Mouse (Mus musculus) erythroblast, adult 5-6 weeks (primary cell): ENCODE results near the gene Ptgir. TPM values are rescaled to one million over a fixed set of nuclear protein-coding genes. Genes with fewer than 3 reads are reported as not detected.
"Not testable (repeated sequence)": the region's sequence is repeated elsewhere in the genome, so short reads cannot be mapped to it uniquely, and the experiment has no call there.

Experiments used
- ATAC-seq: replicated peaks from 2 replicates; pipeline ENCODE4 v1.8.0; 2016; ENCODE audit warnings: moderate number of reproducible peaks, mild to moderate bottlenecking, moderate TSS enrichment, inconsistent platforms; ENCODE audit not compliant: poor library complexity, low FRiP score, severe bottlenecking
- total RNA-seq, 2 experiments: library from RNA; stranded (forward) in 1 of 2; stranded (reverse) in 1 of 2; fragments of 150-400 nt in 1 of 2; fragments of 200-764, 138-1000 nt in 1 of 2; gene quantifications; 2 replicates each; pipeline versions ENCODE4 v1.2.3 to v1.2.4; 2015 to 2017; ENCODE audit warnings: low replicate concordance in 2 of 2

The Ptgir gene
- total RNA-seq, 2 experiments from 2014 or later, result 1.8 to 6.7 TPM

- ATAC-seq, result peak; percentile 88
Measured at GRCm38 (mm10) chr7:16931968-16932627, 25.8 kb downstream of the Ptgir start.

- no peak for ATAC-seq
Measured at GRCm38 (mm10) chr7:16932704-16933577, 26.7 kb downstream of the Ptgir start.

- no peak; the same call in 1 of the 2 replicates for ATAC-seq
Measured at GRCm38 (mm10) chr7:16937312-16937711, 31.0 kb downstream of the Ptgir start.

GRCm38 (mm10) chr7:16938117-16938791 lies 32.0 kb downstream of the Ptgir start:
- no peak for ATAC-seq

GRCm38 (mm10) chr7:16940292-16940691 lies 34.0 kb downstream of the Ptgir start:
- no peak for ATAC-seq

- ATAC-seq, result no peak
Measured at GRCm38 (mm10) chr7:16942861-16943260, 36.6 kb downstream of the Ptgir start.

- ATAC-seq, result no peak
Measured at GRCm38 (mm10) chr7:16944061-16944807, 37.9 kb downstream of the Ptgir start, which contains the start of gene Pnmal2. Gene Pnmal2, plus strand, starts transcription at chr7:16944682.

- no peak for ATAC-seq
Measured at GRCm38 (mm10) chr7:16944808-16945315, 38.6 kb downstream of the Ptgir start.

GRCm38 (mm10) chr7:16945419-16945818 lies 39.1 kb downstream of the Ptgir start:
- no peak for ATAC-seq

GRCm38 (mm10) chr7:16946441-16947348 lies 40.4 kb downstream of the Ptgir start:
- ATAC-seq, result no peak

- ATAC-seq, result no peak
Measured at GRCm38 (mm10) chr7:16947349-16947895, 41.1 kb downstream of the Ptgir start.

GRCm38 (mm10) chr7:16947959-16948361 lies 41.7 kb downstream of the Ptgir start:
- no peak for ATAC-seq

- ATAC-seq, result no peak
Measured at GRCm38 (mm10) chr7:16948923-16949458, 42.7 kb downstream of the Ptgir start.

GRCm38 (mm10) chr7:16949908-16950841 lies 43.9 kb downstream of the Ptgir start:
- peak; percentile 52 for ATAC-seq

- ATAC-seq, result no peak
Measured at GRCm38 (mm10) chr7:16950861-16951635, 44.8 kb downstream of the Ptgir start.

GRCm38 (mm10) chr7:16953776-16954175 lies 47.5 kb downstream of the Ptgir start:
- not testable (repeated sequence) for ATAC-seq
